Mouse (Mus musculus): ENCODE results near the gene Hist1h3g. TPM values are rescaled to one million over a fixed set of nuclear protein-coding genes. Genes with fewer than 3 reads are reported as not detected.

Gene Hist1h3g
- polyA plus RNA-seq, 1 experiment from 2014 or later: not detected

DNA sequence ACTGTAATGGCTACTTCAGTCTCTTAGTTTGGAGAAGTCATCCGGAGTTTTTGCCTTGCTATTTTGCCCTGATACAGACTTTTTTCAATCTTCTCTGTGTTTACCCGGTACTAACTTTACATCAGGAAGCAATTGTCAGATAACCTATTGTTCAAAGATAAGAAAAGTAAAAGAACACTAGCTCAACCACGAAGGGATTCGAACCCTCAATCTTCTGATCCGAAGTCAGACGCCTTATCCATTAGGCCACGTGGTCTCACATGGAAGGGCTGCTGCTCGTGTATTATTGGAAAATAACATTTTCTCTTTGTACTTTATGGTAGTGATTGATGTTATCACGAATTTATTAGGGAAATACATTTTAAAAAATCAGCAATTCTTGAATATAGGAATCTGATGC lies 31.4 kb upstream of the Hist1h3g start:
- Histone ChIP-seq H3K79me2 (ENCODE audit: inconsistent target) (no peaks in the 10 kb centered on the region), H3K27ac (no peak overlapping the region), H3K36me3 (ENCODE audit: inconsistent target) (no peaks in the 10 kb centered on the region), H3K4me3 (ENCODE audit: inconsistent target) (no peak overlapping the region)
- WGBS (ENCODE audit: missing documents): 21% methylated on average over 9 of the region's 9 CpGs

GRCm38 (mm10) chr13:23505662-23506345 lies 29.4 kb upstream of the Hist1h3g start:
- Histone ChIP-seq H3K27ac (no peak overlapping the region), H3K79me2 (ENCODE audit: inconsistent target) (no peaks in the 10 kb centered on the region), H3K4me3 (ENCODE audit: inconsistent target) (no peak overlapping the region), H3K36me3 (ENCODE audit: inconsistent target) (no peaks in the 10 kb centered on the region)
- WGBS (ENCODE audit: missing documents): 67% methylated on average over 13 of the region's 14 CpGs

DNA sequence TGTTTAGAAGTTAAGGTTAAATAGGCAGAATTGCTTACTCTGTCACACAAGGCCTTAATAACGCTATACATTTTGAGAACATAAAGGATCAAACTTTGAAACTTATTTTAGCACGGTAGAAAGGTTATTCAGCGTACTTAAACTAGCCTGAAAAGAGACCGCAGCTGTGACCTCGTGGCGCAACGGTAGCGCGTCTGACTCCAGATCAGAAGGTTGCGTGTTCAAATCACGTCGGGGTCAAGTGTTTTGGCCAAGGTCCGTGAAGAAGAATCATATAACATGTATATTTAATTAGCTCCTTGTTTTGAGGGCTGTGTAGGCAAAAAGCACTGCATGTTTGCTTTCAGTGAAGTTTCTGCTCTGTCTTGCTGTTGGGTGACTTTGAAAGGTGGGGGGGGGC lies 28.9 kb upstream of the Hist1h3g start:
- Histone ChIP-seq H3K36me3 (ENCODE audit: inconsistent target) (no peaks in the 10 kb centered on the region), H3K27ac (no peak overlapping the region), H3K4me3 (ENCODE audit: inconsistent target) (no peak overlapping the region), H3K79me2 (ENCODE audit: inconsistent target) (no peaks in the 10 kb centered on the region)
- WGBS (ENCODE audit: missing documents): 57% methylated on average over 13 of the region's 13 CpGs

GRCm38 (mm10) chr13:23506819-23507515 lies 28.3 kb upstream of the Hist1h3g start:
- Histone ChIP-seq H3K27ac (no peak overlapping the region), H3K36me3 (ENCODE audit: inconsistent target) (no peaks in the 10 kb centered on the region), H3K4me3 (ENCODE audit: inconsistent target) (no peak overlapping the region), H3K79me2 (ENCODE audit: inconsistent target) (no peaks in the 10 kb centered on the region)
- WGBS (ENCODE audit: missing documents): 83% methylated on average over 12 of the region's 14 CpGs

DNA sequence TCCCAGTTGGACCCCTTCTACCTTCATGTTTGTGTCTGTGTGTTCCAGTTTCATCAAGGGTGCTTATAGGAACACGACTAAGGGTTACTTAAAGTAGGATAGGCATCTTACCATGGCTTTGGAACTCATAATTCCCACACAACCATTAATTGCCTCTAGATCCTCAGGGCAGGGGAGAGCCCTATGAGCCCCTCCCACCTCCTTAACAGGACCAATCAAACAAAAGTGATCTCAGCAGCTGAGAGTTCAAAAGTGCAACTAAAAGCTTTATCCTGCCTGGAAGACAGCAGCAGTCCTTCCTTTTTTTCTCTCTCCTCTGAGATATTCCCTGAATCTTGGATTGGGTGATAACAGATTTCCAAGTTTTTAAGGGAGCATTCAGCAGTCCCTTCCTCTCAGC lies 25.1 kb upstream of the Hist1h3g start:
- no peaks in the 10 kb centered on the region for H3K36me3 ChIP-seq (ENCODE audit: inconsistent target)
- WGBS (ENCODE audit: missing documents): 69% methylated on average over 1 of the region's 1 CpGs
- H3K27ac ChIP-seq: no peak overlapping the region
- no peak overlapping the region for H3K4me3 ChIP-seq (ENCODE audit: inconsistent target)
- H3K79me2 ChIP-seq (ENCODE audit: inconsistent target): no peaks in the 10 kb centered on the region

- 100% methylated on average over 1 of the region's 1 CpGs for WGBS (ENCODE audit: missing documents)
- Histone ChIP-seq H3K27ac (no peak overlapping the region), H3K36me3 (ENCODE audit: inconsistent target) (no peaks in the 10 kb centered on the region), H3K4me3 (ENCODE audit: inconsistent target) (no peak overlapping the region), H3K79me2 (ENCODE audit: inconsistent target) (no peaks in the 10 kb centered on the region)
Observed at GRCm38 (mm10) chr13:23513517-23513916, 21.7 kb upstream of the Hist1h3g start.

DNA sequence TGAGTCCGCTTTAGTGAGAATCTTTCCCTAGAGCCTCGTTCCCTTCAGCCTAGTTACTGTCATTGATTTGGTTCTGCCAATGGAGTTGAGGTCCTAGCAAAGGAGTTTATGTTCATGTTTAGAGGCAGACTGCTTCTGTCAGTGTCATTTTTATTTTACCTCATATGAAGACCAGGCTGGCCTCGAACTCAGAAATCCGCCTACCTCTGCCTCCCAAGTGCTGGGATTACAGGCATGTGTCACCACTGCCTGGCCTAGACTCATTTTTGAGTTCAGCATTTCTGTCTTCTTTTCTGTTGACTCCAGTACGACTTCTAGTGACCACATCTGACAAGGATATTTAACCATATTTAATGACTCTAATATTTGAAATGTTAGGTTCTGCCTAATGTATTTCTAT lies 19.9 kb upstream of the Hist1h3g start:
- WGBS (ENCODE audit: missing documents): 80% methylated on average over 5 of the region's 5 CpGs
- Histone ChIP-seq H3K27ac (no peak overlapping the region), H3K36me3 (ENCODE audit: inconsistent target) (no peaks in the 10 kb centered on the region), H3K79me2 (ENCODE audit: inconsistent target) (no peaks in the 10 kb centered on the region), H3K4me3 (ENCODE audit: inconsistent target) (no peak overlapping the region)

DNA sequence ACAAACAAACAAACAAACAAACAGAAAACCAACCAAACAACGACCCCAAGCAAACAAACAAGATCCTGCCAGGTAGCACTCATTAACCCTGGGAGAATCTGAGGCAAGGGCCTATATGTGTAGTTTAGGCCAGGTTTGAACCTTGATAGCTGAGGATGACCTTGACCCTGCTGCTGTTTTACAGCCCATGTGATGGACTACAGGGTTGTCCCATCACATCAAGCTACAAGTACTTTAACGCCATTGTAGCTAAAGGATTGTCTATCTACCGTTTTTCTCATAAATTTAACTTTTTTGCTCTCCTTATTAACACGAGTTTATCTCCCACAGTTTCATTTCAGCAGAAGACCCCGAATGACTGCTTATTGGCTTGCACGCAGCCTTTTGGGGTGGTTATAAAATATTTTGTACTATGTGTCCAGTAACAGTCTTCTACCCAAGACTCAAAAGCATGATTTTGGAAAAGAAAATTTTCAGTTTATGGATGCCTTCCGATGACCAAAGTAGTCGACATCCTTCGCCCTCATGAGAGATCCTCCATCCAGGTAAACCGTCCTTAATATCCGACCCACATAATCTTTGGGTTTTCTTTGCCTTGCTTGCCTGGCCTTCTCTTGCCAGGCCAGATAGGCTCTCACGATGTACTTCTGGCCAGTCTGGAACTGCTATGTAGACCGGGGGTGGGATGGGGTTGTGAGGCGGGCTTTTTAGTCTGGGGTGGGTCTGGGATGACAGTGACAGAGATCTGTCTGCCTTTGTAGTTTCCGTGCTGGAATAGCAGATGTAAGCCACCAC lies 19.2 kb upstream of the Hist1h3g start:
- peak overlapping the region; percentile 50; the same call in 1 of the 2 replicates for H3K4me3 ChIP-seq (ENCODE audit: inconsistent target)
- no peak overlapping the region for H3K27ac ChIP-seq

DNA sequence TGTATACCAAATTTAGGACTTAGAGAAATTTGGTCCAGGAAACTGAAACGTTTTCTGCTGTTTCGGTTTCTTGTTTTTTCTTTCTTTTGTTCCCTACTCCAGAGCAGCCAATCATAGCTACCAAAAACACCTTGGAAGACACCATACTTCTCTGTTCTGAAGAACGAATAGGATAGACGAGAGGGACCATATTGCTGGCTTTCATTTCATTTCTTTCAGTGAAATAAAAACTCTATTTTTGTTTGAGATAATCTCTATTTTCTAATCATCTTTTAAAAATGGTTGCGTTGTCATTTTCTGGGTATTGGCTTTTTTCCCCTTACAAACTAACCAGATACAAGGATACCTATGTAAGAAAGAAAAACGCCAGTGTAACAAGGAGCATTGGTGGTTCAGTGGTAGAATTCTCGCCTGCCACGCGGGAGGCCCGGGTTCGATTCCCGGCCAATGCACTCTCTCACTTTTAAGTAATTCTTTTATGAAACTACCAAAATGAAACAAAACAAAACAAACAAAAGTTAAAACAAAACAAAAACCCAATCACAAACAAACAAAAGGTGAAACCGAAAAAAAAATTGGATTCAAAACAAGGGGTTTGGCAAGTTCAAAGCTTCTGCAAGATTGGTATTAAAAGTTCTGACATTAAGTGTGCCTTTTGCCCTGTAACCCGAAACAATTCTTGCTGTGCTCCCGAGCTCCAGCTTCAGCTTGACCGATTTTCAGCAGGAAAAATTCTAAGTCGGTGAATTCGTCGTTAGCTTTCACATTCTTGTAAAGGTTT lies 18.2 kb upstream of the Hist1h3g start:
- Histone ChIP-seq H3K79me2 (ENCODE audit: inconsistent target) (no peaks in the 10 kb centered on the region), H3K27ac (no peak overlapping the region), H3K36me3 (ENCODE audit: inconsistent target) (no peaks in the 10 kb centered on the region), H3K4me3 (ENCODE audit: inconsistent target) (peak overlapping the region; percentile 50)
- WGBS (ENCODE audit: missing documents): under 1% methylated on average over 17 of the region's 19 CpGs

More for the DNA sequence above, 19.2 kb upstream of the Hist1h3g start:
- Histone ChIP-seq H3K36me3 (ENCODE audit: inconsistent target) (no peaks in the 10 kb centered on the region), H3K79me2 (ENCODE audit: inconsistent target) (no peaks in the 10 kb centered on the region)
- 81% methylated on average over 15 of the region's 15 CpGs for WGBS (ENCODE audit: missing documents)

DNA sequence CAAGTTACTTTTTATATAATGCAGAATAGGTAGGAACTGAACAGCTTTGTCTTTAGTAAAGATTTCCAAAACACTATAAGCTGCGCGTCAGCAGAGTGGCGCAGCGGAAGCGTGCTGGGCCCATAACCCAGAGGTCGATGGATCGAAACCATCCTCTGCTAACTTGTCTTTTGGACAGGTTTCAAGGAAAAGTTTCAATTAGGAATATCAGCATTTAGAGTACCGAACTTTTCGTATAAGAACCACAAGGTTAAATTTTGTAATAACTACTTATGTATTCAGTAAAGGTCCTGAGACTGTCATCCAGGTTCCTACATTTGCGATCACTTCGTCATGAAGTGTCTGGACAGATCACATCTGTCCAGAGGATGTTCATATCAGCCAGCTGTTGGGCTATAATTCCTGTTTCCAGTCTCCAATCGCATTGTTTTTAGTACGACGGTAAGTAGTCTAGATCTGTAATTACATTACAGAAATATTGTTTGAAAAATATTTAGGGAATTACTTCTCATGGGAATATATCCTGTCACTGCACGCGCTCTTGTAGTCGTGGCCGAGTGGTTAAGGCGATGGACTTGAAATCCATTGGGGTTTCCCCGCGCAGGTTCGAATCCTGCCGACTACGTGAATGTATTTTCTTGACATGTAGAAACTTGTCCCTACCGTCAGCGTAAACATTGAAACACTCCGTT lies 17.5 kb upstream of the Hist1h3g start:
- H3K36me3 ChIP-seq (ENCODE audit: inconsistent target): no peaks in the 10 kb centered on the region
- H3K79me2 ChIP-seq (ENCODE audit: inconsistent target): no peaks in the 10 kb centered on the region
- H3K27ac ChIP-seq: peak overlapping the region; percentile 41
- peak overlapping the region; percentile 50 for H3K4me3 ChIP-seq (ENCODE audit: inconsistent target)
- WGBS (ENCODE audit: missing documents): under 1% methylated on average over 27 of the region's 27 CpGs

- Histone ChIP-seq H3K36me3 (ENCODE audit: inconsistent target) (no peaks in the 10 kb centered on the region), H3K79me2 (ENCODE audit: inconsistent target) (no peaks in the 10 kb centered on the region), H3K27ac (peak overlapping the region; percentile 41), H3K4me3 (ENCODE audit: inconsistent target) (peak overlapping the region; percentile 50)
- 0% methylated on average over 6 of the region's 6 CpGs for WGBS (ENCODE audit: missing documents)
Observed at GRCm38 (mm10) chr13:23518295-23518603, 17.0 kb upstream of the Hist1h3g start.

GRCm38 (mm10) chr13:23518885-23519284 lies 16.3 kb upstream of the Hist1h3g start:
- H3K36me3 ChIP-seq (ENCODE audit: inconsistent target): no peaks in the 10 kb centered on the region
- H3K4me3 ChIP-seq (ENCODE audit: inconsistent target): peak overlapping the region; percentile 50
- 0% methylated on average over 6 of the region's 6 CpGs for WGBS (ENCODE audit: missing documents)
- no peaks in the 10 kb centered on the region for H3K79me2 ChIP-seq (ENCODE audit: inconsistent target)
- peak overlapping the region; percentile 41 for H3K27ac ChIP-seq

DNA sequence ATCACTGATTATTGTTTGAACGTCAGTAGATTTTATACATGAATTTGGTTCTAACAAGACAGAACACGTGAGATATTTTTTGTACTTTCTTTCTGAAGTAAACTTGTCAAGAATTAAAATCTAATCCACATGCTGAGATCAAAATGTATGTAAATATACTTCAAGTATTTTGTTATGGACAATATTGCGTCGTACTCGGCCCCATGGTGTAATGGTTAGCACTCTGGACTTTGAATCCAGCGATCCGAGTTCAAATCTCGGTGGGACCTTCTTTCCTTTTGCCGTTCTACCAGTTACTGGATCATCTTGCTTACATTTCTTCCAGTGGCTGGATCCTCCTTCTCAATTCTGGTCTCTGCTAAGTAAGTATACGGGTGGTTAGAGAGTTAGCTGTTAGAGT lies 15.8 kb upstream of the Hist1h3g start:
- H3K36me3 ChIP-seq (ENCODE audit: inconsistent target): no peaks in the 10 kb centered on the region
- 2% methylated on average over 9 of the region's 10 CpGs for WGBS (ENCODE audit: missing documents)
- no peaks in the 10 kb centered on the region for H3K79me2 ChIP-seq (ENCODE audit: inconsistent target)
- H3K4me3 ChIP-seq (ENCODE audit: inconsistent target): peak overlapping the region; percentile 50
- H3K27ac ChIP-seq: no peak overlapping the region

DNA sequence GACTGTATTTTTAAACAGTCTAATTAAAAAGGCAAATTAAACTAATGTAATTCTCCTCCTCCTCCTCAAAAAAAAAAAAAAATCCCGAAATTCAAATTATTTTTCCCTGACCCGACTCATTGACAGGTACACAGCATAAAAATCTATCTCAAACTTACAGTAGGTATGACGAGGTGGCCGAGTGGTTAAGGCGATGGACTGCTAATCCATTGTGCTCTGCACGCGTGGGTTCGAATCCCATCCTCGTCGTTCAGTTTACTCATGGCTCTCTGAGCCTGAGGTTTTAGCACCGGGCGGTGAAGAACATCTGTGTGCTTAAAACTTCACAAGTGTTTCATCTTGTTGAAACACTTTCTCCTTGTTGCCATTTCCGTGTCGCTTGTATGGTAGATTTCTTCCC lies 13.5 kb upstream of the Hist1h3g start:
- H3K27ac ChIP-seq: no peak overlapping the region
- H3K36me3 ChIP-seq (ENCODE audit: inconsistent target): no peaks in the 10 kb centered on the region
- no peak overlapping the region for H3K4me3 ChIP-seq (ENCODE audit: inconsistent target)
- 3% methylated on average over 14 of the region's 14 CpGs for WGBS (ENCODE audit: missing documents)
- no peaks in the 10 kb centered on the region for H3K79me2 ChIP-seq (ENCODE audit: inconsistent target)

Data from macrophage (primary cell).